Mouse (Mus musculus): Measurements from ENCODE around the gene Higd1c. TPM values are rescaled to one million over a fixed set of nuclear protein-coding genes. Genes with fewer than 3 reads are reported as not detected.
"Not testable (repeated sequence)": the region's sequence is repeated elsewhere in the genome, so short reads cannot be mapped to it uniquely, and the experiment has no call there.

Higd1c gene
- total RNA-seq, 2 experiments from 2014 or later: not detected

DNA sequence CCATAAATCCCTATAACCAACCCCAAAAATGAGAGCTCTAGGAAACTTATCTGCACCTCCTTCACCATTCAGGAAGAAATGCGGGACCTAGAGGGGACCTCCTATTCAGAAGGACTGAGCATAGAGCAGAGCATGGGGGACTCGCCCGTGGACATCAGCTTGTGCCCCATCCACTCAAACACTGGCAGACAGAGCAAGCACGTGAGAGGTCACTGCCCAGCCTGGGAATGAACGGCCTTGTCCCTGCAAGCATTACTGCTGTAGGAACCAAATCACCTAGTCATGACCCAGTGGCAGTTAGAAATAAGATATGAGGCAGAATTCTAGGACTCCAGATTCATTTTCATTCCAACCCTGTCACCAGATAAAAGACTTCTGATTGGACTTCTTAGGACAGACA lies 47.4 kb downstream of the Higd1c start:
- DNase-seq: no peak

DNA sequence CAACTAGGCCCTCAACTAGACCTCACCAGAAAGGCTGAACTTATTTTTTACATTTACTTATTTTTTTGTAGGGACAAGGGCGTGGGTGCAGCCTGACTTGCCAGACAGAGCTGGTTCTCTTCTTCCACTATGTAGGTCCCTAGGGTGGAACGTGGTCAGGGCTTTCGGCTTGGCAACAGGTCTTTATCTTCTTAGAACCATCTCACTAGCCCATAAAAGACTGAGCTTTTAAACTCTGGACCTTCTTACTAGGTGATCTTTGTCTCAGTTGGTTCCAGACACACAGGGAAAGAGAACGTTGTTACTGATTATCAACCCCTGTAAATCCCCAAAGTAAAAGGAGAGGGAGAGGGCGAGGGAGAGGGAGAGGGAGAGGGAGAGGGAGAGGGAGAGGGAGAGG lies 49.0 kb downstream of the Higd1c start:
- DNase-seq: no peak

DNA sequence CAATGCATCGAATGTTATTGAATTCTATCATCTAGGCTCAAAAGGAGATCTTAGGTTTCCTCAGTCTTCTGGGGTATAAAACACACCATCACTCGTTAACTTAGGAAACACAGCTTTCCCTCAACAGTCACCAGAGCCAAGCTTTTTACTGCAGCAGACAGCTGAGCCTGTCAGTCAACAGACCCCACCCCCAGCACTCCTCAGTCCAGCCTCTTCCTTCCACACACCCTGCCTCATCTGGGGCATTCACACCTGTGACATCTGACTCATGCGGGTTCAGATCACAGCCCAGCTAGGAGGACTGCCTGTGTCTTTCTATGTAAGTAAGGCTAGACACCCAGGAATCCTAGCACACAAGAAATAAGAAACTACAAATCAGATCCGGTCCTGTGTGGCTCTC lies 49.7 kb downstream of the Higd1c start:
- DNase-seq: no peak

DNA sequence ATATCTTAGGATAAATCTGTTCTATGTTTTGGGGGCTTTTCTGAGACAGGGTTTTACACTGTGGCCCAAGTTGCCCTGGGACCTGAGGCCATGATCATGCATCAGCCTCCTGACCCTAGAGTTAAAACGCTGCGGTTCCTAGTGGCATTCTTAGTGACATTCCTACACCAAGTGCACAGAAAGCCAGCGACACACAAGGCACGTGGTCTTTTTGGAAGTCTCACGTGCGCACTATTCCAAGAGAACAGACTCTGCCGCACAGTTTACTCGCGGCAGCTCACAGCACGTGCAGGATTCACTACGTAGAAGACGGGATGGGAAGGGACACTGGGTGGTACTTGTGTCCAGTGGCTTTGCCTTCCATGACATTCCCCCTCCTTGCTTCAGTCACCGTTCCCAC lies 50.6 kb downstream of the Higd1c start:
- DNase-seq: peak; percentile 27

DNA sequence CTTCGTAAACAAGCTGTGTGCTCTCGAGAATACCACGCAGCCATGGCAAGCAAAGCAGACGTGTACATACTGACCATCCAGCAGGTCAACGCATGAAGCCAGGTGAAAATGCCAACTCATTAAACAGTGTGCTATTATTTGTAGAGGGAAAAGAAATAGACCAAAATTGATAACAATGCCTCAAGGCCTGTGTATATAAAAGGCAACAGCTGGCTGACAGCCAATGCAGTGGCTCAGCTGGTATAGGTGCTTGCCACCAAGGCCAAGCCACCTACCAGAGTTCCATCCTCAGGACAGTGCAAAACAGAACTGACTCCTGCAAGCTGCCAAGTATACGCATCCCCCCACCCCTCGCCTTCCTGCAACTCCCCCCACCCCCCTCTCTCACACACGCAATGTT lies 51.3 kb downstream of the Higd1c start:
- peak; percentile 35 for DNase-seq

DNA sequence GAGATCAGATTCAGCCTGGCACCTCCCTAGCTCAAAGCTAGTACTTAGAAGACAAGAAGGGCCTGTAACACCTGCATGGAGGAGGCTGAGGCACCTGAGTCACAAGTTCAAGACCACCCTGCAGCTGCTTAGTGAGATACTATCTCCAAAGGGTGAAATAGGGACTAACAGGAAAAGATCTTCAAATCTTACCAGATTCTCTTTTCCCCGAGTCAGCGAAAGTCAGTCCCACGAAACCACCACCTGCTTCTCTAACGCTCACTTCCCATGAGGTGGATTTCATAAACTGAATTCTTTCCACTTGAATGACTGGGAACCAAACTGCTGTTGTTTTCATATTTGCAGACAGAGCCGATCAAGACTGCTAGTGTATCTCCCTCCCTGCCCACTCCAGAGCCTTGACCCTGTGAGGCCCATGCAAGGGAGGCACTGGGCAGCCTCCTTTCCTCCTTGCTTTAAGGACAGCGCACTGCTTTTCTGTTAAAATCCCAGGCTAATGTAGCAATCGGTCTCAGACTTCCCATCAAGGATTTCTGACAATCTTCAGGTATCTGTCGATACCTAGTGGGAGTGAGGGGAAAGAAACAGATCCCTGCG lies 53.6 kb downstream of the Higd1c start:
- no peak for DNase-seq

DNA sequence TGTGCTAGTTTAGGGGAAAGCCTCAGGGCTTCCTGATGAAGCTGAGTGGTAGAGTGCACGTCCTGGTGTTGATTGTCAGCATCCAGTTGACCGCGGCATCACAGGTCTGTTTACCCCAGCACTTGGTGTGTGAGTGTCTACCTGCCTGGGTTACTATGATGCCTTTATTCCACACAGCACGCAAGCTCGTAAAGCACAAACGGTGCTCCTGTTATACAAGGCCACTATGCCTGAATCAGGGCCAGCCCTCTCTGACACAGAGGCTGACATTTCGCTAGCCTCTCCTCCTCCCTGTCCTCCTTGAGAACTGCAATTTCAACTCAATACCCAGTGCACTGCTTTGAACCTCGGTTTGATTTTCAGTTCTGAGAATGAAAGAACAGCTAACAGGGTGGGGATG lies 55.0 kb downstream of the Higd1c start:
- DNase-seq: no peak

DNA sequence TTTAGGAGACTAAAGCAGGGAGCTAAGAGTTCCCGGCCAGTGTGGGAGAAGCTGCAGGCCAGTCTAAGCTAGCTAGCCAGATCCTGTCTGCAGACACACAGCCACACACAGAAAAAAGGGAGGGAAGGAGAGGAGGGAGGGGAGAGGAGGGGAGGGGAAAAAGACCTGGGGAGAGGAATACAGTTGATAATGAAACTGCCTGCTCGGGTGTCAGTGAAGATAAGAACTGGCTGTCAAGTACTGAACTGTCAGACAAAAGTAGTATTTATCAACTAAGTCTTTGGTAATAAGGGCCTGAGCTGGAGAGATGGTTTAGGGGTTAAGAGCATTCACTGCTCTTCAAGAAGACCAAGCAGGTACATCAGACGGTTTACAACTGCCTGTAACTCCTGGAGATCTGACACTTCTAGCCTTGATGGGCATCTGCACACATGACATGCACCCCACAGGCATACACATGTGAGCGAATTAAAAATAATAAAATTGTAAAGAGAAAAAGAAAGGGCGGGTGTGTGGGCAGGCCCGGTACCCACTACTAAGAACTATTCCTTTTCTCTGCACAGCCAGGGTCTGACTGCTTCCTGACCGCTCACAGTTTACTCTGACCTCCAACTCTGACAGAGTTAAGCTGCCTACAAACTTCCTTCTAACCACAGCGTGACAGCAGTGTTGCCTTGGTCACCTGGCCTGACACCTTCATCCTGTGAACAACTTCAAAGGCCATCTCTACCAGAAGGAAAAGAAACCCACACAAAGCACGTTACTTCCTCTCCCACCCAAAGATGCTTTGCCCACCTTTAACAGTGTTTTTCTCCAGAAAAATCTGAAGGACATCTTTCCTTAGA lies 55.8 kb downstream of the Higd1c start:
- no peak for DNase-seq

DNA sequence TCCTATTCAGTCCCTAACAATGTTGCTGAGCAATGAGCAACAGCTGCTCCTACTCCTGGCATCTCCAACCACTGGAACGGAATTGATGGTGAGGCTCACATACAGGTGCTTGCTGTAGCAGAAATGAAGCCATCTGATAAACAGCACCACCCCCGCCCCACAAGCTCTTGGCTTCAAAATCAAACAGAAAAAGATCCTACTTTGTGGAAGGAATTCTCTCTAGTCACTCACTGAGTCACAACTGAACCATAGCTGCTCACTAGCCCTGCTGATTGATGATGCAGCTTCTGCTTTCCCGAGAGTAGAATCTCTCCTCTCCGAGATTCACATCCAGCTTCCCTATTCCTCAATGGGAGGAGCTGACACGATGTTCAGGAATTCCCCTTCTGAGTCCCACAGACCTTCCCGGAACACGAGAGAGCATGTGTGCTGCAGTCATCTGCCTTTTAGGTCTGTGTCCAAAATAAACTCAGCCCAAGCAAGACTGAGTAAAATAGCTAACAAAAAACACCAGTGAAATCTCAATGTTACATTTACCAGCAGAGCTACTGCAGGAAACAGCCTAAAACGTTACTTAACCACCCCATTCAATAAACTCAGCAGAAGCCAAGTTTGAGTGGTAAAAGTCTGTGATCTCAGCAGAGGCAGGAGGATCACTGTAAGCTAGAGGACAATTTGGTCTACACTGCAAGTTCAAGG lies 56.9 kb downstream of the Higd1c start:
- no peak for DNase-seq

DNA sequence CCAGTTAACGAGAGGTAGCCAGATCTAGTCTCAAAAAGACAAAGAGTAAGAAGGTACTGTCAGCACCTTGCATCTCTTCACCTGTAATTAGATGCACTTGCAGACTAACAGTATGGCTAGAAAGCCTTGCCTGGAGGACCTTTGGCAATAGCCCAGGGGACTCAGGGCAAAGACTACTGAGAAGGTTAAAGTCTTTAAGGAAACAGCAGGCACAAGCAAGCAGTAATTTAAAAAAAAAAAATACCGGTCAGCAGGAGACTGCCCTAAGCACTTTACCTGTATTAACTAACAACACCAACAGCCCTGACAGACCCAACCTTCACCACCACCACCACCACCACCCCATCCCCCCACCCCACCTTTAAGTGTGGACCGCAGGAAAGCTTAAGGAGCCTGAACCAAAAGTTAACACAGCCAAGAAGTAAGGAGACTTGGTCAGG lies 57.4 kb downstream of the Higd1c start, which contains the start of gene Gm5475:
Gene Gm5475 (plus strand): TSS at position 390 of the 440 bp plus-strand sequence.
- DNase-seq: not testable (repeated sequence)

DNA sequence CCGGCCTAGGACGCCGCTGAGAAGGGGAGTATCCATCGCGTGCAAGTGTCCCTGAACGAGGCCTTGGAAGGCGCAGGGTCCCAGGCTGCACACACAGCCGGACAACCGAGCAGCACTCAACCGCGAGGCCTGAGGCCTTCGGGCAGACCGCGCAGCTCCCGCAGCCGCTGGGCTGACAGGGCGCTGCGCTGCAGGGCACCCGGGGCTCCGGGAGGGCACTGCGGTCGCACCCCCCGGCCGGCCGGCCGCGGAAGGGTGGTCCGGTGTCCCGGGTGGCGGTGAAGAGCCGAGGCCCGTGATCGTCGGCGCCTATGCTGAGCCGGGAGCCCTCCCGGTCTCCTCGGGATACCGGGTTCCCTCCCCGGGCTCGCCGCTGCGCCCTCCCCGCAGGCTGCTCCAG lies 58.1 kb downstream of the Higd1c start:
- DNase-seq: no peak

DNA sequence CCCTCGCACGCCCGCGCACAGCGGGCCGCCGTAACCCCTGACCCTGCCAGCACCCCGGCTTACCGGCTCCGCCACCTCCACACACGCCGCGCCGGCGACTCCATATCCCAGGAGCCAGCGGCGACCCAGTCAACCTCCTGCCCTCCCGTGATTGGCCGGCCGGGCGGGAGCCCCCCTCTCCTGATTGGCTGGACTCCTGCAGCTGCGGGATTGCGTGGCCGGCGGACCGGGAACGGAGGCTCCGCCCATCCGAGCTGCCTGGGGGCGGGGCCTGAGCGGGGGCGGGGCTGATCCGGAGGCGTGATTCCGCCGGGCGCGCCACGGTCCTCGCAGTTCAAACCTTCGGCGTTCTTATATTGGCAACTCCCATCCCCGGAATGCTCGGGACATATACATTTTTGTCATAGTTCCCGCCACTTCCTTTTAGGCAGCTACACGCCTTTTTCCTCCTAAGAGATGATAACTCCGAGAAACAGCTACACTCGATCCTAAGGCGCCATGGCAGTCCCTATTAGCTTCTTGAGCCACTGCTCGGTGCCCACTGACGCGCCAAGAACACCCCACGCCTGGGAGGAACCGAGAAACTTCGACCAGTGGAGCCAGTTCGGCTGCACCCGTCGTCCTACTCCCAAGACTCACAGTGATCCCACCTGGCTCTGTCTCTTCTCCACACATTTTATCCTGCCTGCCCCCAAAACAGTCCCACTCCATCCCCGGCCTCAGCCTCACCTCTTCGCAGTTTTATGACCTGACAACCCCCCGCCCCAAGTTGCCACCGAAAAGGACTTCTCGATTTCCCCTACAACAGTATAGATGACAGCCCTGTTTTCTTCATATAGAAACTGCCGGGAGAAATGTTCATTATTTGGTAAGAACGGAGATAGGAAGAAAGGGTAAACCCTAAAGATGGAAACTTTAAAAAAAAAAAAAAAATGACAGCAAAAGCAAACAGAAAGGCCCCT lies 58.8 kb downstream of the Higd1c start:
- peak; percentile 97 for DNase-seq

DNA sequence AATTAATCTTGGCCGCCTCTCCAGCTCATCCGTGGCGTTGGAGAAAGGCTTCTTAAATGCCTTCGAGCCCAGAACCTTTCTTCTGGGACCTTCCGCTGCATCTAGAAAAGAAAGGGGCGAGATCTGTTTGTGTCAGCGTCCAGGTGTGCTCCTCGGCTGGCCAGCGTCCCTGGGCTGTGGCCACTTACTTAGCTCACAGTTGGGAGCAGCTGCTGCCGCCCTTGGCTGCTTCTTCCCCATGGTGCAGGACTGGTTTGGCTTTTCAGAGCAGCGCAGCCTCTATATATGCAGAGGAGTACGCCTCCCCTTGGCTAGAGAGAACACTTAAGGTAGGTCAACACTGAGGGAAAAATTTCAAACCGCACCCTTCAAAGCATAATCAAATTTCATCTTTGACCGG lies 59.6 kb downstream of the Higd1c start:
- no peak for DNase-seq

DNA sequence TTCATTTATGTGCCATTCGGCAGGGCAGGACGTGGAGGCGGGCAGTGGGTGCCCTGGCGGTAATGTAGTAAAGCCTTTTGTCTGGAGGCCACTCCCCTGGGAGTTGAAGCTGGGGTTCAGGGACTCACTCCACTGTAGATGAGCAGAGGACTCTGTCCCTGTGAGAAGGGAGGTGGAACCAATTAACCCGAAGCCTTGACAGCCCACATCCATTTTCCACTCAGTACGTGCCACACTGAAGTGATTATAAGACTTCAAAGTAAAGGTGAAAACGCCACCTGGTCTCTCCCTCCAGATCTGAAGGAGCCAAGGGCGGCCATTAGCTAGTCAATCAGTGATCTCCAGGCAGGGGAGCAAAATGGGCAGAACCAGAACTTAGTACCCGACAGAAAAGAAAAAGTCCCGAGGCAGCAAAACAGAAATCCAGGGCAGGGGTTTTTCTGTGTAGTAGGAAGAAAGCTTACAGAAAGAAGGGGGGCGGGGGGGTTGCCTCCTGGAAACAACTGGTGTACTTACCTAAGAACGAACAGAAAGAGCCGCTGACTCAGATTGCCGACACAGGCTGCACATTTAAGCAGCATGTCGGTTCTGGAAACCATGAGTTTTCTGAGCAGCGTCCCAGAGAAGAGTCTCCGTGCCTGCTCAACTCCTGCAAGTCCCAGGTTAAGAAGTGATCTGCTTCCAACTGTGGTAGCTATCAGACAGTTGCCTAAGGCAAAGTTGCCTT lies 60.2 kb downstream of the Higd1c start, which contains the start of gene Slc11a2:
Gene Slc11a2 (minus strand): TSS at position 677 of the 727 bp plus-strand sequence.
- DNase-seq: no peak

DNA sequence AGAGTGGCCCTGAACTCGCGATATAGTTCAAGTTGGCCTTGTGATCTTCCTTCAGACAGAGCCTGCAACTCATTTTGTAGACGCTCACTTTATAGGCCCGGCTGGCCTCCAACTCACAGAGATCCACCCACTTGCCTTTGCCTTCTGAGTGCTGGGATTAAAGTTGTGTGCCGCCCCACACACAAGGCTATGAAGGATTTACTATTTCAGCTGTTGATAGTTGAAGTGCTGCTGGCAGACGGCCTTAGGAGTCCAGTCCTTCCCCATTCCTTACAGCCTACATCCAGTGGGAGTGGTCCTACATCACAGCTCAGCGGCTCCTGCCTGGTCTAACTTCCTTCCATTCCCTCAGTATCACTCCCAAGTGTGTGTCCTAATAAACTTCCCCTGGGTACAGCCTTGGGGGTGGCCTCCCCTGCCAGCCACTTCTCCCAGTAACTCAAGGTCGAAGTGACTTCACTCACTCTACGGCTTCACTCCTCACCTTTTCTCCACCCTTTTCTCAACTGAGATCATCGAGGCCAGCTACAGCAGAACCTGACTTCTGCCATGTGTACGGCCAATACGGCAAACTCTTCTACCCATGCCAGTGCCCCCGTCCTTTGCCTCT lies 64.1 kb downstream of the Higd1c start:
- peak; percentile 46 for DNase-seq

DNA sequence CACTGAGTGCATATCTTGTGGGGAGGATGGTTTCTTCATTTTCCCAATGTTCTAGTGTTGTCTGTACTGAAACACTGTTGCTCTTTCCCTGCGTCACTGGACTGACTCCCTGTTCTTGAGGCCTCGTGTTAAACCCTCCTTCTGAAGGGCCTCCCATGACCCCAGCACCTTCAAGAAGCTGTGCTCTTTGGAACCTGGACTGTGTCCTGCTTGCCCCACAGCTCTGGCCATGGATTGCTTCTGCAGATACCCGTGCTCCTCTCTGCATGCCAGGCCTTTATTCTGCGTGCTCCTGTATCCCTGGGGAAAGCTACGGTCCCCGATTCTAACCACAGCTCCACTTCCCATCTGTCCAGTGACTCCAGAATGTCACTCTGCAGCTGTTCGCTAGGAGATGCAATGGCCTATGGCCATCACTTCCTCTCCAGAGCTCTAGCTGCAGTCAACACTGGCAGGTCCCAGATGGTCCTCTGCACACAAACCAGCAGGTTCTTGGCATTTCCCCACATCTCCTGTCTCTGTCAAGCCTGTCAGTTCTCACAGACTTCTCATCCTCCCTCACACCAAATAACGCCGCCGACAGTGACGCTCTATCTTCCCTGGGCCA lies 65.7 kb downstream of the Higd1c start:
- DNase-seq: no peak

DNA sequence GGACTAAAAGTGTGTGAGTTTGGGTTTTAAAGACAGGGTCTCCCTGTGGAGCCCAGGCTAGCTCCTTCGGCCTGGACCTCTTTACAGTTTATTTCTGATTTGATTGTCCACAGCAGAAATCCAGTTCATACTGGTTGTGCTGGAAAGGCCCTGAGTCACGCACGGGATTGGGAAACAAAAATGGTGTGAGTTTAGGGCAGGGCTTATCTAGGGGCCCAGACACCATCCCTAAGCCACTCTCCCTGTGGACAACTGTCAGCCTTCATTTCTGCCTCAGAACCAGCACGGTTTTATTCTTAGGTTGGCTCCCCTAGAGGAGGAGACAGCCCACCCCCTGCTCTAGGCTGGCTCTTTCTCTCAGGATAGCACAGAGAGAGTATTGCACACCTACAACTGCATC lies 68.9 kb downstream of the Higd1c start:
- DNase-seq: no peak
